Mouse (Mus musculus) bone marrow, adult 2 months (tissue): ENCODE data around the gene Crocc. TPM values are rescaled to one million over a fixed set of nuclear protein-coding genes. Genes with fewer than 3 reads are reported as not detected.

Experiments
- H3K27ac ChIP-seq: fragments of 200-500 bp; 2 replicates; pipeline ENCODE4 v1.5.1; 2012; ENCODE audit warnings: low read depth, mild to moderate bottlenecking, control low read depth, inconsistent platforms, low read length; ENCODE audit not compliant: control insufficient read depth, poor library complexity, insufficient read depth
- H3K4me1 ChIP-seq: fragments of 200-500 bp; 2 replicates; pipeline ENCODE4 v1.6.1; 2011; ENCODE audit warnings: low read length; ENCODE audit not compliant: control insufficient read depth, insufficient read depth
- H3K4me3 ChIP-seq: fragments of 200-500 bp; replicated peaks from 2 replicates; pipeline ENCODE3; 2011; ENCODE audit warnings: mild to moderate bottlenecking, low read depth, low read length, control low read depth; ENCODE audit not compliant: control insufficient read depth
- CTCF ChIP-seq: fragments of 200-500 bp; IDR thresholded peaks from 2 replicates; pipeline ENCODE4 v1.5.1; 2011; ENCODE audit warnings: low read length, control low read depth; ENCODE audit not compliant: control insufficient read depth, insufficient read depth
- POLR2A ChIP-seq: fragments of 200-500 bp; IDR thresholded peaks from 2 replicates; pipeline ENCODE4 v1.6.1; 2011; ENCODE audit warnings: low read depth, mild to moderate bottlenecking, control low read depth, low read length, borderline replicate concordance; ENCODE audit not compliant: control insufficient read depth
- WGBS: fragments of 180-500 bp; shearing (Covaris S2); methylation state at CpG from one replicate; pipeline ENCODE4 v1.1.7; 2018; 5-methylcytosine and 5-hydroxymethylcytosine counted together
- polyA plus RNA-seq: library from polyadenylated mRNA; stranded (reverse); fragments of >200 nt; gene quantifications from 2 replicates; pipeline ENCODE4 v1.2.4, GENCODE M21; 2011; ENCODE audit warnings: low replicate concordance; ENCODE audit not compliant: missing spikeins, insufficient read depth, insufficient read length

Crocc gene
- polyA plus RNA-seq, 1 experiment = 9.6 TPM

GRCm38 (mm10) chr4:140981605-140982004, 78.7 kb downstream of the Crocc start:
- H3K4me3 ChIP-seq = no peak overlapping the region
- peaks cover 9% of the 10 kb centered on the region for H3K4me1 ChIP-seq
- peak; percentile 45 for TF ChIP-seq CTCF
- TF ChIP-seq POLR2A = no peak
- no peak overlapping the region; the same call in 1 of the 2 replicates for H3K27ac ChIP-seq
- 90% methylated on average over 2 of the region's 2 CpGs for WGBS

GRCm38 (mm10) chr4:140977886-140978692, 82.3 kb downstream of the Crocc start:
- TF ChIP-seq CTCF (no peak), POLR2A (no peak)
- no peak overlapping the region for H3K4me3 ChIP-seq
- H3K27ac ChIP-seq = no peak overlapping the region
- WGBS = 41% methylated on average over 14 of the region's 14 CpGs
- peaks cover 11% of the 10 kb centered on the region for H3K4me1 ChIP-seq

- WGBS = 85% methylated on average over 10 of the region's 10 CpGs
These were observed 83.1 kb downstream of the Crocc start for GRCm38 (mm10) chr4:140977278-140977677.

GRCm38 (mm10) chr4:140975356-140975755, 85.0 kb downstream of the Crocc start:
- 37% methylated on average over 7 of the region's 7 CpGs for WGBS
- TF ChIP-seq POLR2A = no peak
- no peak for TF ChIP-seq CTCF
- Histone ChIP-seq H3K4me3 (no peak overlapping the region), H3K4me1 (peaks cover 11% of the 10 kb centered on the region), H3K27ac (no peak overlapping the region)

More at GRCm38 (mm10) chr4:140977278-140977677, 83.1 kb downstream of the Crocc start:
- Histone ChIP-seq H3K4me3 (no peak overlapping the region), H3K4me1 (peaks cover 11% of the 10 kb centered on the region), H3K27ac (no peak overlapping the region)
- TF ChIP-seq CTCF (no peak), POLR2A (no peak)

DNA sequence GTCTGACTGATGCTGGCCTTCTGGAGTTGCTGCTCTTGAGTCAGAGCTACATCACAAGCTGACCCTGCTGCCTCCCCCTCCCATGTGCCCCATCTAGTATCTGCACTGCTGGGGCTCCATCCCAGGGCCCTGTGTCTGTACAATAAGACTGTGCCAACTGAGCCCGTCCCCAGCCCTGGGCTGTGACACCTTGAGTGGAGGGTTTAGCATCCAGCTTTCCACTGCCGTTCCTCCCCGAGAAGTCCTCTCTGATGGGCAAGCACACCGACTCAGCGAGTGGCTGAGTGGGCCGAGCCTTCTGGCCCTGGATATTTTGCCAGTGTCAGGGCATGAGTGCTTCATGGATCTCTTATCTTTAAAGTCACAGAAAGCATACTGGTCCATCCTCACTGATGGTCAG, 85.9 kb downstream of the Crocc start:
- Histone ChIP-seq H3K27ac (no peak overlapping the region), H3K4me3 (no peak overlapping the region)
- 94% methylated on average over 6 of the region's 6 CpGs for WGBS

GRCm38 (mm10) chr4:140971691-140972090, 88.7 kb downstream of the Crocc start:
- no peak for TF ChIP-seq CTCF
- Histone ChIP-seq H3K4me3 (no peak overlapping the region), H3K4me1 (peaks cover 4% of the 10 kb centered on the region), H3K27ac (no peak overlapping the region)
- 61% methylated on average over 13 of the region's 13 CpGs for WGBS

More for the DNA sequence above, 85.9 kb downstream of the Crocc start:
- H3K4me1 ChIP-seq = peaks cover 11% of the 10 kb centered on the region
- no peak for TF ChIP-seq CTCF
- no peak for TF ChIP-seq POLR2A

DNA sequence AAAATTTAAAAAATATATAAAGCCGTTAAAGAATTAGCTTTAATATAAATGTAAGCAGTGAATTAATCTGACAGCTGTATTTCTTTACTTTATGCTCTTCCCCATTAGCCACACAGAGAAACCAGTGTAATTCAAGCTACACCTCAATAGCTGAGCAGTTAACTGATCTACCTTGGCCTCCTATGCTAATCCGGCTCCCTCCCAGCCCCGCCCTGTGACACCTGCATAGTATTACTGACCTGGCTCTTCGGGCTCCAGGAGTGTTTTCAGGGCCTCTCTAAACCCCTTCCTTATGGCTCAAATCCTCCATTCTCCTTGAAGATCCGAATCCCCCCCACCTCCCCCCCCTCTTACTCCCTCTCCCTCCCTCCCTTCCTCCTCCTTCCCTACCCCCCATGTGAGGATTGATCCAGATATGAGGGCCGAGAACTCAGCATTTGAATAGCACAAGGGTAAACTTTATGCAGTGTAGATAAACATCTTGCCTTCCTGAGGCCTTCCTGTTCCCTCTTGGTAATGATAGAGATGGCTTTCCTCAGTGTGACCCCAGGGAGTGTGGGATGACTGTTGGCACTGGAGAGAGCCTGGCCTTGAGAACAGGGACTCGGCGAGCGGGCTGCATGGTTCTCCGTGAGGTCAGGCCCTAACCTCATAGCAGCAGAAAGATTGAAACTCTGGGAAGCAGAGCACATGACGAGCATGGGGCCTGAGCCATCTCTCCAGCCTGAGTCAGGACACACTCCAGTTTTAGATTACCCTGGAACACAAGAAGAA, 92.8 kb downstream of the Crocc start:
- TF ChIP-seq POLR2A (no peak), CTCF (no peak)
- Histone ChIP-seq H3K27ac (no peak overlapping the region), H3K4me3 (no peak overlapping the region), H3K4me1 (no peaks in the 10 kb centered on the region; the same call in 1 of the 2 replicates)
- WGBS = 81% methylated on average over 11 of the region's 11 CpGs

Other genes starting within 250 kb of the Crocc start
- 1.1 TPM in 1 of 2 replicates, not detected in the other for gene Padi3, start 249.9 kb downstream of the Crocc start, polyA plus RNA-seq
- not detected in 2 replicates for gene Padi1, start 214.8 kb downstream of the Crocc start, polyA plus RNA-seq
- gene Padi2, start 154.2 kb downstream of the Crocc start, polyA plus RNA-seq = 5.6 and 11.4 TPM in 2 replicates
- gene Sdhb, start 99.3 kb downstream of the Crocc start, polyA plus RNA-seq = 33.6 and 65.3 TPM in 2 replicates
- 28.4 and 46.7 TPM in 2 replicates for gene Atp13a2, start 73.7 kb downstream of the Crocc start, polyA plus RNA-seq
- 1.9 and 4.0 TPM in 2 replicates for gene Mfap2, start 50.1 kb downstream of the Crocc start, polyA plus RNA-seq
- gene Necap2, start 17.8 kb upstream of the Crocc start, polyA plus RNA-seq = 69.2 and 91.5 TPM in 2 replicates
- gene Spata21, start 27.8 kb upstream of the Crocc start, polyA plus RNA-seq = not detected in 2 replicates
- gene Szrd1, start 79.2 kb upstream of the Crocc start, polyA plus RNA-seq = 23.6 and 31.2 TPM in 2 replicates
- gene Fbxo42, start 87.4 kb upstream of the Crocc start, polyA plus RNA-seq = 7.9 and 9.2 TPM in 2 replicates
- gene Rsg1, start 153.4 kb upstream of the Crocc start, polyA plus RNA-seq = 2.1 TPM in 1 of 2 replicates, not detected in the other
- 1.1 TPM in 1 of 2 replicates, not detected in the other for gene Arhgef19, start 178.9 kb upstream of the Crocc start, polyA plus RNA-seq
- 5.7 and 14.2 TPM in 2 replicates for gene Epha2, start 240.7 kb upstream of the Crocc start, polyA plus RNA-seq